Mouse (Mus musculus) spleen, postnatal 36 days (tissue): ENCODE measurements around the gene Hbq1b.
"Not testable (repeated sequence)": the region's sequence is repeated elsewhere in the genome, so short reads cannot be mapped to it uniquely, and the experiment has no call there.

Experiments used
- DNase-seq, 2 experiments: peaks; one replicate each; pipeline ENCODE4 v3.0.0; 2022; ENCODE audit warnings: low spot score in 2 of 2, mixed read lengths in 1 of 2

Hbq1b gene

GRCm38 (mm10) chr11:32267188-32267884, 19.4 kb upstream of the Hbq1b start, which contains the start of gene Nprl3:
Gene Nprl3, minus strand, starts transcription at chr11:32267707.
- DNase-seq: peak; percentile 95 to 96

DNA sequence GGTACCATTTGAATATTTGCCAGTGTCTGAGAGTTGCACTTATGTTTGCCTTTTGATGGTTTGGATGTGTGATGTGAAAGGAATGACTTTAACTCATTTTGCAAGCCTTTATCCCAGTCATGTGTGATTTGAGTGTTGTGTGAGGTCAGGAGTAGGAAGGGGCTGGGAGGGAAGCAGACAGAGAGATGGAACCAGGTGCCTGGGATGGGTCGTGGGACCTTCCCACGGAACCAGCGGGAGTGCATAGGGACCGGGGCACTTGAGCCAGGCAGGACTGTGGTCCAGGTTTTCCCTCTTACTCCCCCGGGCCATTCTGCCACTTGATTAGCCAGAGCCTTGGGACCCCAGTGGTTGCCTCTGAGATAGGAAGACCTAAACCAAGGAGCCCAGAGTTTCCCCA, 18.8 kb upstream of the Hbq1b start:
- DNase-seq: no peak

- DNase-seq: peak; percentile 59 to 75
Observed at GRCm38 (mm10) chr11:32268952-32269351, 17.8 kb upstream of the Hbq1b start.

DNA sequence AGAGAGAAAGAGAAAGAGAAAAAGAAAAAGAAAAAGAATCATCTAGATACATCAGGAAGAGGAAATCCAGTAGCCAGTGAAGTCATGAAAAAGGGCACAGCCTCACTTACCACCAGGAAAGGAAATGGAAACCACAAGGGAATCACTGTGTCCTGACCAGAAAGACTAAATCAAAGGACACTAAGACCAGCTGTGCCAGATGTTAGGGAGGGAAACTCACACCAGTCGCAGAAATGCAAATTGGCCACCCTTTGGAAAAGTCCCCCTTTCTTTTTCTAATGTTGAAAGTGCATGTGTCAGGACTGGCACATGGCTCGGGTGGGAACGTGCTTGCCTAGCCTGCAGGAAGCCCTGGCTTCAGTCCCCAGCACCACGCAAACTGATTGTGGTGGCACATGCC, 15.6 kb upstream of the Hbq1b start:
- DNase-seq: no peak

DNA sequence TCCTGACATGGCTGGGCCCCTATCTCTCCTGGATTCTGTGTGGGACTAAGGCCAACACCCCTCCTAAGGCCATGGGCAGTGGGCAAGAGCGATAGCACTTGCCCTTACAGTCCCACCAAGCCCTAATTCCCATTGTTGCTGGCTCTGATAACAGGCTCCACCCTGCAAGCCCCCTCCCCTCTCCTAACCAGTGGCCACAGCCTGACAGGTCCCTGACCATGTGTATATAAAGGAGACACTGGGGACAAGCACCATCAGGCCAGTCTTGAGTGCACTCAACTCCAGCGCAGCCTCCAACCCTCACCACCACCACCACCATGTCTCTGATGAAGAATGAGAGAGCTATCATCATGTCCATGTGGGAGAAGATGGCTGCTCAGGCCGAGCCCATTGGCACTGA, 10.4 kb upstream of the Hbq1b start, which contains the start of gene Hba-x:
Gene Hba-x (plus strand): TSS at position 54 of the 400 bp plus-strand sequence.
- DNase-seq: no peak

- DNase-seq: no peak
Observed at GRCm38 (mm10) chr11:32277736-32278457, 8.9 kb upstream of the Hbq1b start.

DNA sequence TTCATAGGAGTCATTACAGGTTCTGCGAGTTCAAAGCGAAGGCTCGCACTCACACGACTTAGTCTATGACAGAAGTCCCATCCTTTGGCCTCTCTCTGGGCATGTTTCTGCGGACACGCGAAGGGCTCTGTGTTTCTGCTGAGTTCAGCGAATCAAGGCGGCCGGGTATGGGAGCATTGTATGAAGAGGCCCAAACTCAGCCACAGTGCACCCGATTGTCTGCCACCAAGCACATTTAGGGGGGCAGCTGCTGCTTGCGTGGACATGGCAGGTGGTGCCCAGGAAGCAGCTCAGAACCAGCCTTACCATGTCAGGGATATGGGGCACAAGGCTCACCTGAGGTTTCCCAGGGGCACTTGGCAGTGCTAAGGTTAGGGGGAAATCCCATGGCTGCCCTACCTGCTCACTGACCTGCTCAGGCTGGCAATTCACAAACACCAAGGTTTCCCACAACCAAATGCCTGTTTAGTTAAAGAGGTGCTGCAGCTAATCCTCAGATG, 8.3 kb upstream of the Hbq1b start:
- DNase-seq: no peak

GRCm38 (mm10) chr11:32280646-32281045, 6.1 kb upstream of the Hbq1b start:
- no peak for DNase-seq

GRCm38 (mm10) chr11:32281416-32282144, 5.2 kb upstream of the Hbq1b start:
- no peak for DNase-seq

DNA sequence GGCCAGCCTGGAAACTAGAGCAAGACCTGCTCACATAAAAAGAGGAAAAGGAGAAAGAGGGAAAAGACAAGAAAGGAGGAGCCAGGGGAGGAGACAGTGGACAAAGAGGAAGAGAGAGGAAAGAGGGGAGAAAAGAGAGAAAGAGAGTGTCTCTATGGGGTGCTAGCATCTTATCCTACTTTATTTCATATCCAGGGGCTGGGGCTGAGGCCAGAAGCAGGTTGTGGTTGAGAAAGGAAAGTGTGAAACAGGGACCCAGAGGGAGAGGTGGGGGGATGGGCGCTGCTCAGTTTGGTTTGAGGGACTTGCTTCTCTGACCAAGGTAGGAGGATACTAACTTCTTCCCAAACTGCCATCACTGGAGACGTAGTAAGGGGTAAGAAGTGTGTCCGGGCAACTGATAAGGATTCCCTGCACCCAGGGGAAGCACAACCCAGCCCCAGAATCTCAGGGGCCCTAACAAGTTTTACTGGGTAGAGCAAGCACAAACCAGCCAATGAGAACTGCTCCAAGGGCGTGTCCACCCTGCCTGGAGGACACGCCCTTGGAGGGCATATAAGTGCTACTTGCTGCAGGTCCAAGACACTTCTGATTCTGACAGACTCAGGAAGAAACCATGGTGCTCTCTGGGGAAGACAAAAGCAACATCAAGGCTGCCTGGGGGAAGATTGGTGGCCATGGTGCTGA, 3.5 kb upstream of the Hbq1b start, which contains the start of gene Hba-a1:
Gene Hba-a1 (plus strand): TSS at position 421 of the 687 bp plus-strand sequence.
- not testable (repeated sequence) for DNase-seq

DNA sequence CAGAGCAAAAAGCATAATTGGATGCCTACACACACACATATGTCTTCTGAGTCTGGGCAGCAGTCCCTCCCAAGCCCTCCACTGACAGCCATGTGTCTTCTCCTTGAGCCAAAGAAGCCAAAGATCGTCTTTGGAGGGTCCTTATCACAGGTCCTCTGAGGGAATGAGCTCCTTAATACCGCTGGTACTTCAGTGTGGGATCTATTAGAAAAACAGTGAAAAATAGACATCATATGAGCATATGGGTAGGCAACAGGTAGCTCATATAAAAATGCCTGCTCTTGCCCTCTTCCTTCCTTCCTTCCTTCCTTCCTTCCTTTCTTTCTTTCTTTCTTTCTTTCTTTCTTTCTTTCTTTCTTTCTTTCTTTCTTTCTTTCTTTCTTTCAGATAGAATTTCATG, 2.2 kb upstream of the Hbq1b start:
- DNase-seq: not testable (repeated sequence)

GRCm38 (mm10) chr11:32285031-32285775, 1.6 kb upstream of the Hbq1b start:
- DNase-seq: peak; percentile 23 to 57

DNA sequence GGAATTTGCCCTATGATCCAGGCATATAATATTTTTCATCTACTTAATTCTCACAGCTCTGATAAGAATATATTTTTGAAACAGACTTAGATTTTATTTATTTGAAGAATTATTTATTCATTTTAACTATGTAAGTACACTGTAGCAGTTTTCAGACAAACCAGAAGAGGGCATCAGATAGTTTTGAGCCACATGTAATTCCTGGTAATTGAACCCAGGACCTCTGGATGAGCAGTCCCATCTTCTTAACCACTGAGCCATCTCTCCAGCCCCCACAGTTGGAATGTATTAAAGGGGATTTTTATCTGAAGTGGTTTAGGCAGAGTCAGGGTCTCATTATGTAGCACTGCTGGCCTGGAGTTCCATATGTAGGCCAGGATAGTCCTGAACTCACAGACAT, 878 bp upstream of the Hbq1b start:
- not testable (repeated sequence) for DNase-seq

GRCm38 (mm10) chr11:32287493-32287825, 694 bp downstream of the Hbq1b start:
- no peak for DNase-seq

DNA sequence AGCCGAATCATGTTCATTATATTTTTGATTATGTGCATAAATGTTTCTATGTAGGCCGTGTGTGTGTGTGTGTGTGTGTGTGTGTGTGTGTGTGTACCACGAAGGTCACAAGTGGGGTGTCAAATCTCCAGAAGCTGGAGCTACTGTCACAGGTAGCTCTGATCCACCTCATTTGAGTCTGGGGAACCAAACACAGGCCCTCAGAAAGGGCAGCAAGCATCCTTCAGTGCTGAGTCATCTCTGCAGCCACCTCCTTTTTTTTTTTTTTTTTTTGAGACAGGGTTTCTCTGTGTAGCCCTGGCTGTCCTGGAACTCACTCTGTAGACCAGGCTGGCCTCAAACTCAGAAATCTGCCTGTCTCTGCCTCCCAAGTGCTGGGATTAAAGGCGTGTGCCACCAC, 6.1 kb downstream of the Hbq1b start:
- DNase-seq: not testable (repeated sequence)

DNA sequence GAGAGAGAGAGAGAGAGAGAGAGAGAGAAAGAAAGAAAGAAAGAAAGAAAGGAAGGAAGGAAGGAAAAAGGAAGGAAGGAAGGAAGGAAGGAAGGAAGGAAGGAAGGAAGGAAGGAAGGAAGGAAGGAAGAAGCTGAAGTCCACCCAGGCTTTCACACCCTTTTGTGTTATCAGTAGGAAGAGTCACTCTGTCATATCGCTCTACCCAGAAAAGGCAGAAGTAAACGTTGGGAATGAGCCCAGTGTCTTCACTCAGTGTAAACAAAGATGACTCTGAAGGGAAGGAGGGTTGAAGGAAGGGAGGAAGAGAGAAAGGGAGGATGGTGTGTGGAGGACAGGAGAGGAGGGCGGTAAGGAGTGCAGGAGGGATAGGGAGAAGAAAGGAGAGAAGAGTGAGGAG, 6.7 kb downstream of the Hbq1b start:
- DNase-seq: peak in 1 of 2 experiments; percentile 64

GRCm38 (mm10) chr11:32296203-32296602, 9.4 kb downstream of the Hbq1b start, which contains the start of gene Hba-a2:
Gene Hba-a2, plus strand, starts transcription at chr11:32296489.
- not testable (repeated sequence) for DNase-seq

DNA sequence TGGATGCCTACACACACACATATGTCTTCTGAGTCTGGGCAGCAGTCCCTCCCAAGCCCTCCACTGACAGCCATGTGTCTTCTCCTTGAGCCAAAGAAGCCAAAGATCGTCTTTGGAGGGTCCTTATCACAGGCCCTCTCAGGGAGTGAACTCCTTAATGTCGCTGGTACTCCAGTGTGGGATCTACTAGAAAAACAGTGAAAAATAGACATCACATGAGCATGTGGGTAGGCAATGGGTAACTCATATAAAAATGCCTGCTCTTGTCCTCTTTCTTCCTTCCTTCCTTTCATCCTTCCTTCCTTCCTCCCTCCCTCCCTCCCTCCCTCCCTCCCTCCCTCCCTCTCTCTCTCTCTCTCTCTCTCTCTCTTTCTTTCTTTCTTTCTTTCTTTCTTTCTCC, 10.7 kb downstream of the Hbq1b start:
- DNase-seq: not testable (repeated sequence)

DNA sequence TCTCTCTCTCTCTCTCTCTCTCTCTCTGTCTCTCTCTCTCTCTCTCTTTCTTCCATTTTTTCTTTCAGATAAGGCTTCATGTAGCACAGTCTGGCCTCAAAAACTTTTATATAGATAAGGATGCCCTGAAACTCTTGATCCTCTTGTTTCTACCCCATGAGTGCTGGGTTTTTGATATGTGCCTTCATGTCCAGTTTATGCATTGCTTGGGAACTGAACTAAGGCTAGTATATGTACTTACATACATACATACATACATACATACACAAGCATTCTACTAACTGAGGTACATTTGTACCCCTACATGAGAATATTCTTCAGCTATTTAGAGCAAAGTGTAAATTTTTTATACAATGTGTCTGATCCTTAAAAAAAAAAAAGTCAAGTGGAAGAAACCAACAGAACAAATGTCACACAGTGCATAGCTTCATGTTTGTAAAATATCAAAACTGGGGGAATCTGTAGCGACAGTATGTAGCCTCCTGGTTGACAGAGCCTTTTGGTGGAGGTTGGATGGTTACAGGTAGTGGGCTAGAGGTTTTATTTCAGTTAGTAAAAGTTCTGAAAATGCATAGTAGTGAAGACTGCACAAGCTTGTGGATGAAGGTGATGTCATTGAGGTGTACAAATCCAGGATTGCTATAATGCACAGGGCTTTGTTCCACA, 11.2 kb downstream of the Hbq1b start:
- DNase-seq: no peak

GRCm38 (mm10) chr11:32298532-32298918, 11.8 kb downstream of the Hbq1b start:
- peak in 1 of 2 experiments; percentile 27 for DNase-seq
